Mouse (Mus musculus): ENCODE results near the gene Ntrk3. TPM values are rescaled to one million over a fixed set of nuclear protein-coding genes. Genes with fewer than 3 reads are reported as not detected.

The Ntrk3 gene
- polyA plus RNA-seq, 1 experiment from 2014 or later = 12.3 TPM

DNA sequence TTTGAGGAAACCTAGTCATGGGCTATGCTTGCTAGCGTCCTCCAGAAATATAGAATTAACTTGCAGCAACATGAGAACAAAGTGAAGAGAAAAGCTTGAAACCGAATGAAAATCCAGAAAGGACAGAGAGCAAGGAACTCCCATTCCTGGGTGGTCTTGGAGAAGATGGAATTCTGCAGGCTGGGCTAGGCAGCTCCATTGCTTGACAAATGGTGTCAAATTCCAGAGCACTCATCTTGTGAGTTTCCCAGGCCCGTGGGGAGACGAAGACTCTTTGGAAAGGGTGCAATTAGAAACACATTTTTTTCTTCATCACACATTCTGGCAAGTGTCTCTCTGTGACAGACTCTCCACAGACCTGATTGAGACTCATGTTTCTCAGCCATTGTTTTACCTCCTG is 479.7 kb downstream of the Ntrk3 start:
- DNase-seq (ENCODE audit: low spot score) = no peak
- Histone ChIP-seq H3K36me3 (ENCODE audit: control insufficient read depth, insufficient read depth, low read length) (no peaks in the 10 kb centered on the region), H3K4me1 (ENCODE audit: control insufficient read depth, insufficient read depth, low read length) (no peaks in the 10 kb centered on the region), H3K27me3 (ENCODE audit: control insufficient read depth, insufficient read depth, low read length) (no peaks in the 10 kb centered on the region), H3K27ac (ENCODE audit: low read depth, low read length) (no peak overlapping the region), H3K9ac (ENCODE audit: low read length) (no peak overlapping the region), H3K4me3 (ENCODE audit: low read depth, low read length) (no peak overlapping the region), H3K4me2 (ENCODE audit: low read depth) (no peak overlapping the region), H3K9me3 (ENCODE audit: control insufficient read depth, low read length) (no peaks in the 10 kb centered on the region)
- 43% methylated on average over 4 of the region's 4 CpGs for WGBS
- no peak for ATAC-seq (ENCODE audit: insufficient read depth, low FRiP score, low TSS enrichment)

DNA sequence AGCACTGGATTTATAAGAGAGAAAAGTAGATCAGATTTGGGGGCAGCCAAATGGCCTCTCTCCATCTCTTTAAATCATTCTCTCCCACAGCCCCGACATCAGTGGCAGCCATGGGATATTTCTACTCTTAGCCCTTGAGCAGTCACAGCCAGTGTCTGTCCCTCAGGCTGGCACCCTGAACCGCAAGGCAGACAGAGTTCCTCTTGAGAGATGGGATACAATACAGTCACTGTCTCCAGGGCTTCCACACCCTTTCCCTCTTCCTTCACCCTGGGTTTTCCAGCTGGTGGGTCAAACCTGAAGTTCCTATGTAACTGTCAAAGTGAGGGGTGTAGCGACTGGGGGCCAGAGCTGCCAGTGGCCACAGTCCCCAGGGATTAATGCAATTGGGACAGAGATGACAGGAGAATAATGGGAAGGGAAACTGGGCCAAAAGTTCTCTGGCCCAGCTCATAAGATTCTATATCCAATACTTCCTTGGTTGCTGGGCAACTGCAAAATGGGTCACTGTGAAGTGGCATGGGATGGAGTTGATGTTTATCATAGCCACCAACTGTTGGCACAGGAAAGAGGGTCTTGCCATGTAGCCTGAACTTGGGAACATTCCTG is 483.9 kb downstream of the Ntrk3 start:
- Histone ChIP-seq H3K4me1 (ENCODE audit: control insufficient read depth, insufficient read depth, low read length) (no peaks in the 10 kb centered on the region), H3K27ac (ENCODE audit: low read depth, low read length) (no peak overlapping the region), H3K4me3 (ENCODE audit: low read depth, low read length) (no peak overlapping the region), H3K9me3 (ENCODE audit: control insufficient read depth, low read length) (no peaks in the 10 kb centered on the region), H3K27me3 (ENCODE audit: control insufficient read depth, insufficient read depth, low read length) (no peaks in the 10 kb centered on the region), H3K4me2 (ENCODE audit: low read depth) (no peak overlapping the region), H3K36me3 (ENCODE audit: control insufficient read depth, insufficient read depth, low read length) (no peaks in the 10 kb centered on the region), H3K9ac (ENCODE audit: low read length) (no peak overlapping the region)
- DNase-seq (ENCODE audit: low spot score) (no peak), ATAC-seq (ENCODE audit: insufficient read depth, low FRiP score, low TSS enrichment) (no peak)
- WGBS = 75% methylated on average over 3 of the region's 3 CpGs

DNA sequence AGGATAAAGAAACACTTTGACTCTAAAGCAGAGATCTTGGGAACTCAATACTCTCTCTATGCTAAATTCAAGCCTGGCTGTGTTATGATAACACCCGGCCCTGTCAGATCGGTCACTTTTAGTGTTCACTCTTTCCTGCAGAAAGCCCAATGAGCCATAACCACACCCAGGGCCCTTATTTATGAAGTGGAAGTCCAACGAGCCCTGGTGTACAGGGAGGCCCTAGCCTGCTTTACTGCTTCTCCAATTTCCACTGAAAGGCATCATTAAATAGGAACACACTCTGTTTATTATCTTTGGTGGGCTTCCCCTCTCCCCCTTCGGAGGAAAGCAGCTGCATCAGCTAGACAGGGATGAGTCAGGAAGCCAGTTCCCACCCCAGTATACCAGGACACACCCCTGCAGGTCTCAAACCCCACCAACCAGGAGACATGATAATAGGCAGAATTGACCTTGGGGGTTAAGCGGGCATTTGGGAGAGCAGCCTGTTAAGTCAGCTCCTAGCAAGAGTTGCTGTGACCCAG is 489.6 kb downstream of the Ntrk3 start:
- WGBS = 48% methylated on average over 5 of the region's 5 CpGs
- no peak for ATAC-seq (ENCODE audit: insufficient read depth, low FRiP score, low TSS enrichment)
- no peak overlapping the region for H3K9ac ChIP-seq (ENCODE audit: low read length)
- no peak overlapping the region for H3K27ac ChIP-seq (ENCODE audit: low read depth, low read length)
- H3K4me1 ChIP-seq (ENCODE audit: control insufficient read depth, insufficient read depth, low read length) = no peaks in the 10 kb centered on the region
- no peak overlapping the region for H3K4me2 ChIP-seq (ENCODE audit: low read depth)
- no peaks in the 10 kb centered on the region for H3K9me3 ChIP-seq (ENCODE audit: control insufficient read depth, low read length)
- H3K4me3 ChIP-seq (ENCODE audit: low read depth, low read length) = no peak overlapping the region
- H3K27me3 ChIP-seq (ENCODE audit: control insufficient read depth, insufficient read depth, low read length) = no peaks in the 10 kb centered on the region
- no peaks in the 10 kb centered on the region for H3K36me3 ChIP-seq (ENCODE audit: control insufficient read depth, insufficient read depth, low read length)
- no peak for DNase-seq (ENCODE audit: low spot score)

DNA sequence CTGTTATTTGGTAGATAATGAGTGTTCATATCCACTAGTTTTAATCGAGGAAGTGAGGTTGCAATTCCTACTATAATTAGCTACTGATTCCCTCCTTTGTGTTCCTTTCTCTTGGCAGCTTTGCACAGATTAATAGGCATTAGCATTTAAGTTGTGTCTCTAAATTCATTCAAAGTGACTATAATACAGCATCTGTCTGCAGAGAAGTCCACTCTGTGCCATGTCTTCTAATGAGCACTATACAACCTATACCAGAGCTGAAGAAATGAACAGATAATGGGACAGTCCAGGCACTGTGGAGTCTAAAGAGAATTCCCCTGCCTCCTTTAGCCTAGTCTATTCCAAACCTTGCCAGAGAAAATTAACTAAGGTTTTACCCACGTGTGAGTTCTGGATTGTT is 498.8 kb downstream of the Ntrk3 start:
- ATAC-seq (ENCODE audit: insufficient read depth, low FRiP score, low TSS enrichment) (no peak), DNase-seq (ENCODE audit: low spot score) (no peak)
- Histone ChIP-seq H3K9ac (ENCODE audit: low read length) (no peak overlapping the region), H3K27ac (ENCODE audit: low read depth, low read length) (no peak overlapping the region), H3K36me3 (ENCODE audit: control insufficient read depth, insufficient read depth, low read length) (no peaks in the 10 kb centered on the region), H3K4me2 (ENCODE audit: low read depth) (no peak overlapping the region), H3K4me3 (ENCODE audit: low read depth, low read length) (no peak overlapping the region), H3K4me1 (ENCODE audit: control insufficient read depth, insufficient read depth, low read length) (no peaks in the 10 kb centered on the region), H3K9me3 (ENCODE audit: control insufficient read depth, low read length) (no peaks in the 10 kb centered on the region), H3K27me3 (ENCODE audit: control insufficient read depth, insufficient read depth, low read length) (no peaks in the 10 kb centered on the region)
- WGBS = 71% methylated on average over 2 of the region's 2 CpGs

DNA sequence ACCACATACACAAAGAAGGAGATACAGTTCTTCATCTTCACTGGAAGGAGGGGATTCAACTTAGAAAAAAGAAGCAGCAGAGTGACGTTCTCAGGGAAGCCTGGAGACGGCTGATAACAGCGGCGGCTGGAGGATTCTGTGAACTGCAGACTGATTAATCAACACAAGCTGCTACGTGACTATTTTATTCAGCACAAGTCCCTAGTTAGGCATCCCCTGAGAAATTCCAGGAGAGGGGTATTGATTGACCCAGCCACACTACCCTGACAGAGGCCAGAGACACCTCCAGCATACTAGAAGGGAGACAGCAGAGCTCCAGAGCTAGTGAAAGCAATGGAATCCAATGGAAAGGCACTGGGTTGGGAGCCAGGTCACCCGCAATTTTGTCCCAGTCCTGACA is 516.1 kb downstream of the Ntrk3 start:
- Histone ChIP-seq H3K9ac (ENCODE audit: low read length) (no peak overlapping the region), H3K4me1 (ENCODE audit: control insufficient read depth, insufficient read depth, low read length) (no peaks in the 10 kb centered on the region), H3K4me3 (ENCODE audit: low read depth, low read length) (no peak overlapping the region), H3K36me3 (ENCODE audit: control insufficient read depth, insufficient read depth, low read length) (no peaks in the 10 kb centered on the region), H3K9me3 (ENCODE audit: control insufficient read depth, low read length) (no peaks in the 10 kb centered on the region), H3K27me3 (ENCODE audit: control insufficient read depth, insufficient read depth, low read length) (no peaks in the 10 kb centered on the region), H3K27ac (ENCODE audit: low read depth, low read length) (no peak overlapping the region), H3K4me2 (ENCODE audit: low read depth) (no peak overlapping the region)
- 72% methylated on average over 6 of the region's 6 CpGs for WGBS
- ATAC-seq (ENCODE audit: insufficient read depth, low FRiP score, low TSS enrichment) = no peak
- DNase-seq (ENCODE audit: low spot score) = no peak

GRCm38 (mm10) chr7:78220949-78221348 is 516.9 kb downstream of the Ntrk3 start:
- Histone ChIP-seq H3K36me3 (ENCODE audit: control insufficient read depth, insufficient read depth, low read length) (no peaks in the 10 kb centered on the region), H3K4me3 (ENCODE audit: low read depth, low read length) (no peak overlapping the region), H3K4me1 (ENCODE audit: control insufficient read depth, insufficient read depth, low read length) (no peaks in the 10 kb centered on the region), H3K27me3 (ENCODE audit: control insufficient read depth, insufficient read depth, low read length) (no peaks in the 10 kb centered on the region), H3K27ac (ENCODE audit: low read depth, low read length) (no peak overlapping the region), H3K9me3 (ENCODE audit: control insufficient read depth, low read length) (no peaks in the 10 kb centered on the region), H3K9ac (ENCODE audit: low read length) (no peak overlapping the region), H3K4me2 (ENCODE audit: low read depth) (no peak overlapping the region)
- 73% methylated on average over 4 of the region's 4 CpGs for WGBS
- no peak for ATAC-seq (ENCODE audit: insufficient read depth, low FRiP score, low TSS enrichment)
- DNase-seq (ENCODE audit: low spot score) = no peak

- Histone ChIP-seq H3K4me3 (ENCODE audit: low read depth, low read length) (no peak overlapping the region), H3K9me3 (ENCODE audit: control insufficient read depth, low read length) (no peaks in the 10 kb centered on the region), H3K9ac (ENCODE audit: low read length) (no peak overlapping the region), H3K4me1 (ENCODE audit: control insufficient read depth, insufficient read depth, low read length) (peaks cover 5% of the 10 kb centered on the region; the same call in 1 of the 2 replicates), H3K36me3 (ENCODE audit: control insufficient read depth, insufficient read depth, low read length) (no peaks in the 10 kb centered on the region), H3K27me3 (ENCODE audit: control insufficient read depth, insufficient read depth, low read length) (no peaks in the 10 kb centered on the region), H3K27ac (ENCODE audit: low read depth, low read length) (peak overlapping the region; percentile 21; the same call in 1 of the 2 replicates), H3K4me2 (ENCODE audit: low read depth) (no peak overlapping the region)
- DNase-seq (ENCODE audit: low spot score) = peak; percentile 76
- WGBS = 28% methylated on average over 17 of the region's 17 CpGs
- ATAC-seq (ENCODE audit: insufficient read depth, low FRiP score, low TSS enrichment) = peak; percentile 94
Measured at GRCm38 (mm10) chr7:78190931-78191653, 546.7 kb downstream of the Ntrk3 start.

DNA sequence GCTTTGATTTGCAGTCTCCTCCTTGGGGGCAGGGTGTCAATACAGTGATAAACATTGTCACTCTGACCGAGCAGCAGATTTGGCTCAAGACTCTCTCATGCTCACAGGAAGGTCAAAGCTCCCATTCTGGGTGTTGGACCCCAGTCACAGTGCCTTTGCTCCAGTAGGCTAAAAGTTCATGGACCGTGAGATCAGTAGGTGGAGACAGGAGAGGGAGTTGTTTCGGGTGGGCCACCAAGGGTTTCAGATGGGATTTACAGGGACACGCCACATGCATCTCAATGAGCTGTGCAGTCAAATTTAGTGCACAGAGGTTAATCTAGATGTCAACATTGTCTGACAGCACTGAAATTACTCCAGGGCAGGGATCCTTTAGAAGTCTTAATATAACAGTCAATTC is 552.2 kb downstream of the Ntrk3 start:
- Histone ChIP-seq H3K27ac (ENCODE audit: low read depth, low read length) (no peak overlapping the region), H3K9me3 (ENCODE audit: control insufficient read depth, low read length) (no peaks in the 10 kb centered on the region), H3K4me3 (ENCODE audit: low read depth, low read length) (no peak overlapping the region), H3K4me2 (ENCODE audit: low read depth) (no peak overlapping the region), H3K27me3 (ENCODE audit: control insufficient read depth, insufficient read depth, low read length) (no peaks in the 10 kb centered on the region), H3K36me3 (ENCODE audit: control insufficient read depth, insufficient read depth, low read length) (no peaks in the 10 kb centered on the region), H3K9ac (ENCODE audit: low read length) (no peak overlapping the region), H3K4me1 (ENCODE audit: control insufficient read depth, insufficient read depth, low read length) (peaks cover 2% of the 10 kb centered on the region; the same call in 1 of the 2 replicates)
- 44% methylated on average over 4 of the region's 4 CpGs for WGBS
- ATAC-seq (ENCODE audit: insufficient read depth, low FRiP score, low TSS enrichment) = no peak
- DNase-seq (ENCODE audit: low spot score) = peak; percentile 10

GRCm38 (mm10) chr7:78183396-78183795 is 554.4 kb downstream of the Ntrk3 start:
- DNase-seq (ENCODE audit: low spot score) (no peak), ATAC-seq (ENCODE audit: insufficient read depth, low FRiP score, low TSS enrichment) (no peak)
- Histone ChIP-seq H3K36me3 (ENCODE audit: control insufficient read depth, insufficient read depth, low read length) (no peaks in the 10 kb centered on the region), H3K9me3 (ENCODE audit: control insufficient read depth, low read length) (no peaks in the 10 kb centered on the region), H3K9ac (ENCODE audit: low read length) (no peak overlapping the region), H3K27ac (ENCODE audit: low read depth, low read length) (no peak overlapping the region), H3K27me3 (ENCODE audit: control insufficient read depth, insufficient read depth, low read length) (no peaks in the 10 kb centered on the region), H3K4me3 (ENCODE audit: low read depth, low read length) (no peak overlapping the region), H3K4me2 (ENCODE audit: low read depth) (no peak overlapping the region), H3K4me1 (ENCODE audit: control insufficient read depth, insufficient read depth, low read length) (no peaks in the 10 kb centered on the region)
- 13% methylated on average over 1 of the region's 1 CpGs for WGBS

Measured in neural tube, embryonic 11.5 days (tissue).